Mouse (Mus musculus) forebrain, embryonic 14.5 days (tissue): Measurements from ENCODE around the gene Osr1. TPM values are rescaled to one million over a fixed set of nuclear protein-coding genes. Genes with fewer than 3 reads are reported as not detected.
A peak's percentile ranks its signal among the peaks of the same experiment; 100 is the strongest.

ENCODE experiments used
- ATAC-seq: fragments of 200-750 bp; cut with Nextera tagmentation; 2 replicates; pipeline ENCODE4 v1.8.0; 2017; ENCODE audit warnings: mild to moderate bottlenecking, moderate library complexity
- DNase-seq: peaks from one replicate; pipeline ENCODE4 v3.0.0-alpha.2; 2015; ENCODE audit warnings: low spot score
- H3K27ac ChIP-seq: fragments of 300-500 bp; sonication (generic); 2 replicates; pipeline ENCODE4 v1.5.1; 2014; ENCODE audit warnings: low read depth, mild to moderate bottlenecking, control low read depth, low read length, moderate library complexity
- H3K27me3 ChIP-seq: fragments of 300-500 bp; sonication (generic); replicated peaks from 2 replicates; pipeline ENCODE4 v1.6.1; 2014; ENCODE audit warnings: low read length, control low read depth, mixed read lengths; ENCODE audit not compliant: control insufficient read depth, insufficient read depth
- H3K36me3 ChIP-seq: fragments of 300-500 bp; sonication (generic); 2 replicates; pipeline ENCODE4 v1.6.1; 2014; ENCODE audit warnings: low read length, control low read depth; ENCODE audit not compliant: control insufficient read depth, insufficient read depth
- H3K4me1 ChIP-seq: fragments of 300-500 bp; sonication (generic); 2 replicates; pipeline ENCODE4 v1.6.1; 2014; ENCODE audit warnings: antibody characterized with exemption, low read length, control low read depth; ENCODE audit not compliant: control insufficient read depth, insufficient read depth
- H3K4me2 ChIP-seq: fragments of 300-500 bp; sonication (generic); 2 replicates; pipeline ENCODE4 v1.6.1; 2014; ENCODE audit warnings: mild to moderate bottlenecking, control low read depth, low read length
- H3K4me3 ChIP-seq: fragments of 300-500 bp; sonication (generic); 2 replicates; pipeline ENCODE4 v1.5.1; 2014; ENCODE audit warnings: low read depth, low read length, control low read depth
- H3K9ac ChIP-seq: fragments of 300-500 bp; sonication (generic); 2 replicates; pipeline ENCODE4 v1.6.1; 2014; ENCODE audit warnings: mild to moderate bottlenecking, low read length, control low read depth, moderate library complexity
- H3K9me3 ChIP-seq: fragments of 300-500 bp; sonication (generic); replicated peaks from 2 replicates; pipeline ENCODE4 v1.6.1; 2016; ENCODE audit warnings: low read length, control low read depth, mixed read lengths; ENCODE audit not compliant: control insufficient read depth
- WGBS: fragments of 180-500 bp; shearing (Covaris S2); extraction: QIAGEN DNeasy Blood & Tissue Kit; methylation state at CpG from one replicate; pipeline ENCODE4 v1.1.7; 2014; 5-methylcytosine and 5-hydroxymethylcytosine counted together
- polyA plus RNA-seq: library from polyadenylated mRNA; unstranded; fragments of >200 nt; fragmentation: Nextera tagmentation; extraction: Ambion mirVana; gene quantifications from 2 replicates; pipeline ENCODE4 v1.2.1, GENCODE M21; 2014

Osr1 gene
- polyA plus RNA-seq: 5.4 and 8.7 TPM in 2 replicates

GRCm38 (mm10) chr12:9569971-9570370 is at the start of gene Osr1:
Osr1 (plus strand) TSS chr12:9570116.
- no peak within 1 kb of the TSS for H3K27ac ChIP-seq
- peak; percentile 55; the same call in 1 of the 2 replicates for ATAC-seq
- under 1% methylated on average over 15 of the region's 15 CpGs for WGBS

GRCm38 (mm10) chr12:9550328-9550727 is 19.6 kb upstream of the Osr1 start:
- WGBS: 95% methylated on average over 2 of the region's 2 CpGs

More at GRCm38 (mm10) chr12:9569971-9570370, at the start of gene Osr1:
- Histone ChIP-seq H3K27me3 (peaks cover 42% of the 10 kb centered on the region), H3K4me1 (0 out of 2 replicates have a peak, but pooled peaks cover 7% of the 10 kb centered on the region), H3K36me3 (no peaks in the 10 kb centered on the region), H3K4me3 (peak within 1 kb of the TSS; percentile 10), H3K9ac (no peak within 1 kb of the TSS), H3K9me3 (no peaks in the 10 kb centered on the region), H3K4me2 (peak within 1 kb of the TSS; percentile 47)
- DNase-seq: peak; percentile 82

GRCm38 (mm10) chr12:9564956-9565355 is 5.0 kb upstream of the Osr1 start:
- H3K4me1 ChIP-seq: no peaks in the 10 kb centered on the region
- no peak for DNase-seq
- no peaks in the 10 kb centered on the region for H3K36me3 ChIP-seq
- 85% methylated on average over 3 of the region's 3 CpGs for WGBS
- H3K27ac ChIP-seq: no peak overlapping the region
- no peak for ATAC-seq
- H3K27me3 ChIP-seq: no peaks in the 10 kb centered on the region; the same call in 1 of the 2 replicates
- H3K4me2 ChIP-seq: no peak overlapping the region
- H3K9ac ChIP-seq: no peak overlapping the region
- H3K9me3 ChIP-seq: no peaks in the 10 kb centered on the region
- no peak overlapping the region for H3K4me3 ChIP-seq

More at GRCm38 (mm10) chr12:9550328-9550727, 19.6 kb upstream of the Osr1 start:
- DNase-seq: no peak
- Histone ChIP-seq H3K27ac (no peak overlapping the region), H3K4me3 (no peak overlapping the region), H3K4me1 (no peaks in the 10 kb centered on the region), H3K9ac (no peak overlapping the region), H3K4me2 (no peak overlapping the region), H3K9me3 (no peaks in the 10 kb centered on the region), H3K36me3 (no peaks in the 10 kb centered on the region), H3K27me3 (no peaks in the 10 kb centered on the region)
- no peak for ATAC-seq

GRCm38 (mm10) chr12:9570496-9570995 is 630 bp downstream of the Osr1 start:
- under 1% methylated on average over 17 of the region's 17 CpGs for WGBS
- DNase-seq: no peak
- no peak overlapping the region for H3K27ac ChIP-seq

GRCm38 (mm10) chr12:9571276-9571940 is 1.5 kb downstream of the Osr1 start:
- H3K4me3 ChIP-seq: no peak overlapping the region
- ATAC-seq (no peak), DNase-seq (no peak)
- H3K4me1 ChIP-seq: 0 out of 2 replicates have a peak, but pooled peaks cover 7% of the 10 kb centered on the region
- peaks cover 50% of the 10 kb centered on the region for H3K27me3 ChIP-seq
- no peak overlapping the region for H3K9ac ChIP-seq
- no peak overlapping the region for H3K27ac ChIP-seq
- H3K36me3 ChIP-seq: no peaks in the 10 kb centered on the region
- H3K9me3 ChIP-seq: no peaks in the 10 kb centered on the region
- H3K4me2 ChIP-seq: no peak overlapping the region
- under 1% methylated on average over 13 of the region's 13 CpGs for WGBS

More at GRCm38 (mm10) chr12:9570496-9570995, 630 bp downstream of the Osr1 start:
- peak overlapping the region; percentile 10 for H3K4me3 ChIP-seq
- no peaks in the 10 kb centered on the region for H3K36me3 ChIP-seq
- no peaks in the 10 kb centered on the region for H3K9me3 ChIP-seq
- peaks cover 46% of the 10 kb centered on the region for H3K27me3 ChIP-seq
- H3K9ac ChIP-seq: no peak overlapping the region
- ATAC-seq: 0 out of 2 replicates have a peak, but pooled peaks have one; percentile 13
- 0 out of 2 replicates have a peak, but pooled peaks cover 7% of the 10 kb centered on the region for H3K4me1 ChIP-seq
- H3K4me2 ChIP-seq: peak overlapping the region; percentile 47

GRCm38 (mm10) chr12:9572022-9572421 is 2.1 kb downstream of the Osr1 start:
- Histone ChIP-seq H3K27me3 (peaks cover 56% of the 10 kb centered on the region), H3K9ac (no peak overlapping the region), H3K36me3 (no peaks in the 10 kb centered on the region), H3K9me3 (no peaks in the 10 kb centered on the region), H3K4me2 (no peak overlapping the region), H3K27ac (no peak overlapping the region), H3K4me1 (0 out of 2 replicates have a peak, but pooled peaks cover 7% of the 10 kb centered on the region), H3K4me3 (no peak overlapping the region)
- no peak for ATAC-seq
- WGBS: 6% methylated on average over 4 of the region's 4 CpGs
- no peak for DNase-seq

GRCm38 (mm10) chr12:9573682-9574081 is 3.8 kb downstream of the Osr1 start:
- no peak for ATAC-seq
- no peak overlapping the region for H3K4me3 ChIP-seq

GRCm38 (mm10) chr12:9574244-9574871 is 4.4 kb downstream of the Osr1 start:
- WGBS: under 1% methylated on average over 38 of the region's 38 CpGs
- Histone ChIP-seq H3K4me2 (peak overlapping the region; percentile 48), H3K9ac (no peak overlapping the region)

More at GRCm38 (mm10) chr12:9573682-9574081, 3.8 kb downstream of the Osr1 start:
- Histone ChIP-seq H3K27me3 (peaks cover 72% of the 10 kb centered on the region), H3K4me1 (0 out of 2 replicates have a peak, but pooled peaks cover 7% of the 10 kb centered on the region), H3K9ac (no peak overlapping the region), H3K27ac (no peak overlapping the region), H3K36me3 (no peaks in the 10 kb centered on the region), H3K4me2 (peak overlapping the region; percentile 48; the same call in 1 of the 2 replicates), H3K9me3 (no peaks in the 10 kb centered on the region)
- 2% methylated on average over 12 of the region's 12 CpGs for WGBS
- DNase-seq: no peak

More at GRCm38 (mm10) chr12:9574244-9574871, 4.4 kb downstream of the Osr1 start:
- DNase-seq: no peak
- peaks cover 79% of the 10 kb centered on the region for H3K27me3 ChIP-seq
- no peak overlapping the region for H3K27ac ChIP-seq
- 0 out of 2 replicates have a peak, but pooled peaks cover 7% of the 10 kb centered on the region for H3K4me1 ChIP-seq
- no peaks in the 10 kb centered on the region for H3K36me3 ChIP-seq
- ATAC-seq: peak; percentile 36
- H3K9me3 ChIP-seq: no peaks in the 10 kb centered on the region
- H3K4me3 ChIP-seq: peak overlapping the region; percentile 22
